In genomic region chr3:60589361-60589760, GRCm38 (mm10) we compare ENCODE assay signal across 10 mouse cellular contexts.
A peak's percentile ranks its signal among the peaks of the same experiment; 100 is the strongest.
DNase-seq lines count a peak whose midpoint lies in the region; ATAC-seq and TF ChIP-seq lines count a peak whose summit lies in the region.
"Had no signal": no experiment of that assay in that cellular context is flagged by ENCODE, and none has a peak within 500 bp of the region (broad histone marks: within the 10 kb centered on the region; RNA-seq: fewer than 3 reads in every experiment).

No protein-coding gene starts in this region.

- H3ac ChIP-seq in C2C12 (ENCODE audit: control insufficient read depth, insufficient read length, low read depth), result peak overlapping the region; percentile 36

- H3K27me3 ChIP-seq in limb, embryonic 12.5 days, result no peaks in the 10 kb centered on the region
- H3K27me3 ChIP-seq in limb, embryonic 10.5 days (ENCODE audit: low read depth, poor library complexity, severe bottlenecking), result no peaks in the 10 kb centered on the region
- no peaks in the 10 kb centered on the region for H3K27me3 ChIP-seq in C2C12 (ENCODE audit: control insufficient read depth, insufficient read depth, insufficient read length)

- H3K4me2 ChIP-seq in limb, embryonic 12.5 days, result no peak overlapping the region
- H3K4me2 ChIP-seq: lung, embryonic 14.5 days had no signal

- 0 out of 2 replicates have a peak, but pooled peaks have one; percentile 24 for ATAC-seq in limb, embryonic 12.5 days (ENCODE audit: insufficient number of reproducible peaks, insufficient read depth, low FRiP score, low TSS enrichment, low read depth)
- peak; percentile 16 for ATAC-seq in activated CD4-positive, CD25-positive, alpha-beta regulatory T cell, adult 4 months
- ATAC-seq in megakaryocyte progenitor cell, adult 5-6 weeks (replicated peaks; ENCODE audit: poor library complexity), result peak; percentile 23

- no peak overlapping the region for H3K4me3 ChIP-seq in limb, embryonic 12.5 days (replicated peaks)
- no peak overlapping the region for H3K4me3 ChIP-seq in limb, embryonic 10.5 days
- H3K4me3 ChIP-seq in C2C12 (ENCODE audit: insufficient read depth, poor library complexity, severe bottlenecking), result no peak overlapping the region
- H3K4me3 ChIP-seq: hindbrain, embryonic 10.5 days had no signal

- DNase-seq in limb, embryonic 10.5 days (ENCODE audit: low spot score), result no peak
- no peak for DNase-seq in testis, postnatal 14 days (ENCODE audit: low spot score)
- DNase-seq in frontal cortex, adult 2 months (ENCODE audit: extremely low spot score in 1 of 2, low spot score in 1 of 2), result no peak
- DNase-seq: kidney, postnatal 25 days; lung, embryonic 14.5 days had no signal

- no peak overlapping the region for H3K27ac ChIP-seq in limb, embryonic 12.5 days
- H3K27ac ChIP-seq in limb, embryonic 10.5 days, result no peak overlapping the region
- H3K27ac ChIP-seq: hindbrain, embryonic 10.5 days had no signal

- H3K4me1 ChIP-seq in limb, embryonic 12.5 days (replicated peaks), result peaks cover 54% of the 10 kb centered on the region
- H3K4me1 ChIP-seq in limb, embryonic 10.5 days, result peaks cover 56% of the 10 kb centered on the region

- no peaks in the 10 kb centered on the region for H3K9me3 ChIP-seq in limb, embryonic 12.5 days
- no peaks in the 10 kb centered on the region for H3K9me3 ChIP-seq in limb, embryonic 10.5 days (replicated peaks)
- H3K9me3 ChIP-seq: hindbrain, embryonic 10.5 days had no signal

- 47% methylated on average over 3 of the region's 3 CpGs for WGBS in limb, embryonic 12.5 days
- 57% methylated on average over 3 of the region's 3 CpGs for whole genome bisulfite sequencing in limb, embryonic 10.5 days

- H3K36me3 ChIP-seq in limb, embryonic 12.5 days, result no peaks in the 10 kb centered on the region
- no peaks in the 10 kb centered on the region for H3K36me3 ChIP-seq in limb, embryonic 10.5 days
- H3K36me3 ChIP-seq in C2C12 (ENCODE audit: control insufficient read depth, insufficient read depth), result peaks cover 9% of the 10 kb centered on the region
- H3K36me3 ChIP-seq: hindbrain, embryonic 10.5 days had no signal

- H3K79me3 ChIP-seq in C2C12 (ENCODE audit: low read depth), result peaks cover 91% of the 10 kb centered on the region

- peaks cover 100% of the 10 kb centered on the region for H3K79me2 ChIP-seq in C2C12 (ENCODE audit: control insufficient read depth, insufficient read depth)

- no peak overlapping the region for H3K9ac ChIP-seq in limb, embryonic 12.5 days (replicated peaks)
- H3K9ac ChIP-seq: lung, embryonic 14.5 days had no signal

- TF ChIP-seq CTCF in C2C12 (IDR thresholded peaks at IDR 0.05; ENCODE audit: control insufficient read depth, insufficient read depth, insufficient read length), result no peak

TF ChIP-seq in C2C12, 6 proteins besides CTCF, POLR2A, EP300 and RAD21:
- TF ChIP-seq FOSL1 (IDR thresholded peaks at IDR 0.05; ENCODE audit: insufficient read depth, low read length, poor library complexity, severe bottlenecking) (no peak), MYOD1 (IDR thresholded peaks at IDR 0.05; ENCODE audit: control insufficient read depth, insufficient read length, low read depth) (no peak), USF1 (IDR thresholded peaks at IDR 0.05; ENCODE audit: low read depth) (no peak), CEBPB (IDR thresholded peaks at IDR 0.05; ENCODE audit: low read depth) (peak; percentile 99), MAX (IDR thresholded peaks at IDR 0.05) (peak; percentile 46), MYOG (IDR thresholded peaks at IDR 0.05; ENCODE audit: control insufficient read depth, extremely low read depth, insufficient read length) (no peak)
